Mouse (Mus musculus): ENCODE results near the gene Myt1. TPM values are rescaled to one million over a fixed set of nuclear protein-coding genes. Genes with fewer than 3 reads are reported as not detected.

The Myt1 gene
- 15.6 and 19.2 TPM in 2 replicates for polyA plus RNA-seq (2015; fragmentation: Nextera tagmentation; extraction: Ambion mirVana)

DNA sequence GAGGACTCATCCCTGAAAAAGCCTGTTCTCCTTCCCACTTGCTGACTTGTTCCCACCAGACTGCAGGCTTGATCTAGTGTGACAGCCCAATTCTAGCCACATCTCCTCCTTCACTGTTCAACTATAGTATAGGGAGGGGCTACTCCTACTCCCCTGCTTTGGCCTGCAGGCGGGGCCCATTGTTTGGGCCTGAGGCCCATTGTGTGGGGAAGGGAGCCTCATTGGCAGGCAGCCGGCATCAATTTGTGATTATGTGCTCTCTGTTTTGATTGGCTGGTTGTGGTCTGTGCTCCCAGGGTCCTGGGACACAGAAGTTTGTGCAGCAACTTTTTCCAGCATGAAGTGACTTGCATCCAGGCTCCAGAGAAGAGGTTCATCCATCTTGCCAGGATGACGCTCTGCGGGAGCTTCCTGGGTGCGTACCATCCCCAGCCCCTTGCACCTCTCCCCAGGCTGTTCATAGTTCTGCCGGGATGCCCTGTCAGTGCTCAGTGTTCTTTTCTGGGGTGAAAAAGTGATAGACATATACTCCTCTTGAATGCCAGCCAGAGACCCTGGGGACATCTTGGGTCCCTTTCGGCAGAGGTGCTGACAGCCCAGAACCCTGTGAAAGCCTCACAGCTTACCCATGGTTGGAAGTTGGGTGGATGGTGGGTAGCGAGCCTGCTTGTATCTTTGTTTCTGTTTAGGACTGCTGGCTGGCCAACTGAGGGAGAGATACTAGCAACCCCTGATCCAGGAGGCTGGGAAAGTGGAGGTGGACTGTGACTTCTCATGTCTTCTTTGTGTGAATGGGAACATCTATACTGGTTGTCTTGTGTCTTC lies at the start of gene Myt1:
Gene Myt1, plus strand, starts transcription at position 327 of the 825 bp plus-strand sequence.
- Histone ChIP-seq H3K9me3 (replicated peaks; ENCODE audit: control insufficient read depth, low read length, poor library complexity, severe bottlenecking) (no peaks in the 10 kb centered on the region), H3K4me1 (ENCODE audit: control insufficient read depth, insufficient read depth, low read length) (peaks cover 47% of the 10 kb centered on the region), H3K4me2 (ENCODE audit: low read length) (peak within 1 kb of the TSS; percentile 48), H3K27ac (ENCODE audit: low read length) (peak within 1 kb of the TSS; percentile 77), H3K27me3 (ENCODE audit: control insufficient read depth, insufficient read depth, low read depth, low read length) (no peaks in the 10 kb centered on the region), H3K36me3 (ENCODE audit: control insufficient read depth, insufficient read depth, low read length) (no peaks in the 10 kb centered on the region), H3K9ac (ENCODE audit: low read depth, low read length) (peak within 1 kb of the TSS; percentile 42; the same call in 1 of the 2 replicates), H3K4me3 (ENCODE audit: low read depth, low read length) (peak within 1 kb of the TSS; percentile 19)
- 10% methylated on average over 8 of the region's 8 CpGs for WGBS
- no peak for ATAC-seq

DNA sequence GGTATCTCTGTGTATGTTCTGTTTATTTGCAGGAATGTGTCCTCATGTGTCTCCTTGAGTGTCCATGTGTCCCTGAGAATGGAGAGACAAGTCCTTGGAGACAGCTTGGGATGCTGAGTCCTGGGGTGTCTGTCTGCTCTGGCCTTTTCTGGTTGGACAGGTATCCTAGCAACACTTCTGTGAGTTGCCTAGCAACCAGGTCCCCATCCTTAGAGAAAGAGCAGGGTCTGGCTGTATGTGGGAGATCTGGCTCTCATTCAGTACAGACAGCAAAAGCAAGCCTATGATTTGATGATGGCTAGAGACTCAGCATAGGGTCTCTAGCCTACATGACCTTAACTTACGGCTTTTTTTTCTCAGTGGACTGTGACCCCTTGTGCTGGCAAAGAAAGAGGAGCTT lies 49.4 kb upstream of the Myt1 start:
- peak; percentile 93 for ATAC-seq
- Histone ChIP-seq H3K27me3 (ENCODE audit: control insufficient read depth, insufficient read depth, low read depth, low read length) (no peaks in the 10 kb centered on the region), H3K4me3 (ENCODE audit: low read depth, low read length) (peak overlapping the region; percentile 6; the same call in 1 of the 2 replicates), H3K9ac (ENCODE audit: low read depth, low read length) (peak overlapping the region; percentile 45), H3K4me1 (ENCODE audit: control insufficient read depth, insufficient read depth, low read length) (peaks cover 38% of the 10 kb centered on the region), H3K9me3 (replicated peaks; ENCODE audit: control insufficient read depth, low read length, poor library complexity, severe bottlenecking) (no peaks in the 10 kb centered on the region), H3K27ac (ENCODE audit: low read length) (peak overlapping the region; percentile 92), H3K36me3 (ENCODE audit: control insufficient read depth, insufficient read depth, low read length) (peaks cover 3% of the 10 kb centered on the region; the same call in 1 of the 2 replicates), H3K4me2 (ENCODE audit: low read length) (peak overlapping the region; percentile 85)
- 28% methylated on average over 1 of the region's 1 CpGs for WGBS

DNA sequence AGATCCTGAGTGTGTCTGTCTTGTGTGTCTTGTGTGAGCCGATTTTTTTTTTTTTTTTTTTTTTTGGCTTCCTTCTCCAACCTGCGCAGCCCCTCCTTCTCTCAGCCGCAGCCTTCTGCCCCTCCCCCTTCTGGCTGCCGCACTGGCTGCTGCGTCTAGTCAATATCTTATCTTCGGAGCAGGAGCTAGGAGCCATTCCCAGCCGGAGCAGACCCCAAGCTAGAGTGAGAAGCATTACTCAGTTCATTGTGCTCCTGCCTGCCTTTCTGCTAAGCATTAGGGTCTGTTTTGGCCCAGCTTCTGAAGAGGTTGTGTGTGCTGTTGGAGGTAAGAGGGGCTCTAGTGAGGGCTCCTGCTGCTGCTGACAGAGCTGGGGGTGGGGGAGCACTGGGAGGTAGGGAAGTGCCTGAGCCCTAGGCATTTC lies 48.2 kb upstream of the Myt1 start, which contains the start of gene Oprl1:
Gene Oprl1, plus strand, starts transcription at position 114 of the 424 bp plus-strand sequence.
- 0% methylated on average over 7 of the region's 7 CpGs for WGBS
- H3K4me3 ChIP-seq (ENCODE audit: low read depth, low read length) = peak within 1 kb of the TSS; percentile 68
- H3K9ac ChIP-seq (ENCODE audit: low read depth, low read length) = peak within 1 kb of the TSS; percentile 84
- H3K27ac ChIP-seq (ENCODE audit: low read length) = peak within 1 kb of the TSS; percentile 92
- peak within 1 kb of the TSS; percentile 85 for H3K4me2 ChIP-seq (ENCODE audit: low read length)
- H3K27me3 ChIP-seq (ENCODE audit: control insufficient read depth, insufficient read depth, low read depth, low read length) = no peaks in the 10 kb centered on the region
- ATAC-seq = peak; percentile 78
- H3K9me3 ChIP-seq (replicated peaks; ENCODE audit: control insufficient read depth, low read length, poor library complexity, severe bottlenecking) = no peaks in the 10 kb centered on the region
- peaks cover 12% of the 10 kb centered on the region for H3K36me3 ChIP-seq (ENCODE audit: control insufficient read depth, insufficient read depth, low read length)
- H3K4me1 ChIP-seq (ENCODE audit: control insufficient read depth, insufficient read depth, low read length) = peaks cover 38% of the 10 kb centered on the region

DNA sequence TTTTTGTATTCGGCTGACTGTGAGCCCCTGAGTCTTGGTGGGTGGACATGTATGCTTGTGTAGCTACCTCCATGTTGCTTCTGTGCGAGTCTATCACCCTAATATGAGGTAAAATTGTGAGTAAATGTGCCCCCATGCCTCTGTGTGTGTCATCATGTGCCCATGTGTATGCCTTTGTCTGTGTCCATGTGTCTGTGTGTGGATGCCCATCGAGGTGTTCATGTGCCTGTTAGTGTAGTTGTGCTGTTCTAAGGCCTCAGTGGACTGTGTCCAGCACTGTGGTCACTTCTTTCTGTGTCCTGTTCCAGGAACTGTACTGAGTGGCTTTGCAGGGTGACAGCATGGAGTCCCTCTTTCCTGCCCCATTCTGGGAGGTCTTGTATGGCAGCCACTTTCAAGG lies 47.8 kb upstream of the Myt1 start:
- Histone ChIP-seq H3K27me3 (ENCODE audit: control insufficient read depth, insufficient read depth, low read depth, low read length) (no peaks in the 10 kb centered on the region), H3K4me2 (ENCODE audit: low read length) (peak overlapping the region; percentile 85), H3K36me3 (ENCODE audit: control insufficient read depth, insufficient read depth, low read length) (peaks cover 12% of the 10 kb centered on the region), H3K9ac (ENCODE audit: low read depth, low read length) (peak overlapping the region; percentile 84), H3K4me1 (ENCODE audit: control insufficient read depth, insufficient read depth, low read length) (peaks cover 38% of the 10 kb centered on the region), H3K27ac (ENCODE audit: low read length) (peak overlapping the region; percentile 92), H3K4me3 (ENCODE audit: low read depth, low read length) (peak overlapping the region; percentile 68), H3K9me3 (replicated peaks; ENCODE audit: control insufficient read depth, low read length, poor library complexity, severe bottlenecking) (no peaks in the 10 kb centered on the region)
- 44% methylated on average over 3 of the region's 3 CpGs for WGBS
- peak; percentile 26; the same call in 1 of the 2 replicates for ATAC-seq

DNA sequence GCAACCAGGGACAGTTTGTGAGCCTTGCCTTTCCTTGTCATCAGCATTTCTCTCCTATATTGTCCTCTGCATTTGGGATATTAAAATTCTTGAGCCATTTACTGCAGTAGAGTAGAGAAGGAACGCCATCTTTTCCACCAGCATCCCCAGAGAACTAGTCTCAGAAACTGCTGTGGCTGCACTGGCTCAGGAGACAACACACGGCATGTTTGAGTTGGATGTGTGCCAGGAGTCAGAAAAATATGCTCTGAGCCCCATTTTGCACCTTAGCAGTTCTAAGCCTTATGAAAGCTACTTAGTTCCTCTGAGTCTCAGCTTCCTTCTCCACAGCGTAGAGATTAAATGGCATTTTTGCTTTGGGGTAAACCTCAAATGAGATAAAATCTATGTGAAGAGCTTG lies 46.1 kb upstream of the Myt1 start:
- peak overlapping the region; percentile 1; the same call in 1 of the 2 replicates for H3K9ac ChIP-seq (ENCODE audit: low read depth, low read length)
- H3K4me3 ChIP-seq (ENCODE audit: low read depth, low read length) = peak overlapping the region; percentile 68
- 57% methylated on average over 3 of the region's 3 CpGs for WGBS
- peaks cover 38% of the 10 kb centered on the region for H3K4me1 ChIP-seq (ENCODE audit: control insufficient read depth, insufficient read depth, low read length)
- H3K4me2 ChIP-seq (ENCODE audit: low read length) = peak overlapping the region; percentile 85
- H3K27me3 ChIP-seq (ENCODE audit: control insufficient read depth, insufficient read depth, low read depth, low read length) = no peaks in the 10 kb centered on the region
- no peak for ATAC-seq
- no peak overlapping the region for H3K27ac ChIP-seq (ENCODE audit: low read length)
- no peaks in the 10 kb centered on the region for H3K9me3 ChIP-seq (replicated peaks; ENCODE audit: control insufficient read depth, low read length, poor library complexity, severe bottlenecking)
- peaks cover 12% of the 10 kb centered on the region for H3K36me3 ChIP-seq (ENCODE audit: control insufficient read depth, insufficient read depth, low read length)

DNA sequence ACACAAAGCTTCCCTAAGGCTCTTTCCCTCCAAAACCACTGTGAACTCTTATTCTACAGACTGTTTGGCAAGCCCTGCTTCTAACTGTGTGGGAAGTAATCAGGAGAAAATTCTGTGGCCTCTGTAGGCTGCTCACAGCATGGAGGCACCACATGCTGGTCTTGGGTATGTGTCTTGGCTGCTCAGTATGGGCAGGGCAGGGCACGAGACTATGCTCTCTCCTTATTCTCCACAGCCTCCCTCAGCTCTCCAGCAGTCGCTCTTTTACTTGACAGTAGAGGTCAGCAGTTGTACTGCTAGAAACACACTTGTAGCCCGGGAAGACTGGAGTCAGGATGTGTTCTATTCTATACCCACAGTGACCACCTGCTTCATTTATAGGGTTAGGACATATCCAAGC lies 43.1 kb upstream of the Myt1 start:
- Histone ChIP-seq H3K27me3 (ENCODE audit: control insufficient read depth, insufficient read depth, low read depth, low read length) (no peaks in the 10 kb centered on the region), H3K4me2 (ENCODE audit: low read length) (no peak overlapping the region), H3K4me3 (ENCODE audit: low read depth, low read length) (no peak overlapping the region), H3K9me3 (replicated peaks; ENCODE audit: control insufficient read depth, low read length, poor library complexity, severe bottlenecking) (no peaks in the 10 kb centered on the region), H3K27ac (ENCODE audit: low read length) (no peak overlapping the region), H3K4me1 (ENCODE audit: control insufficient read depth, insufficient read depth, low read length) (peaks cover 21% of the 10 kb centered on the region), H3K9ac (ENCODE audit: low read depth, low read length) (no peak overlapping the region), H3K36me3 (ENCODE audit: control insufficient read depth, insufficient read depth, low read length) (peaks cover 12% of the 10 kb centered on the region)
- 31% methylated on average over 3 of the region's 3 CpGs for WGBS
- ATAC-seq = no peak

DNA sequence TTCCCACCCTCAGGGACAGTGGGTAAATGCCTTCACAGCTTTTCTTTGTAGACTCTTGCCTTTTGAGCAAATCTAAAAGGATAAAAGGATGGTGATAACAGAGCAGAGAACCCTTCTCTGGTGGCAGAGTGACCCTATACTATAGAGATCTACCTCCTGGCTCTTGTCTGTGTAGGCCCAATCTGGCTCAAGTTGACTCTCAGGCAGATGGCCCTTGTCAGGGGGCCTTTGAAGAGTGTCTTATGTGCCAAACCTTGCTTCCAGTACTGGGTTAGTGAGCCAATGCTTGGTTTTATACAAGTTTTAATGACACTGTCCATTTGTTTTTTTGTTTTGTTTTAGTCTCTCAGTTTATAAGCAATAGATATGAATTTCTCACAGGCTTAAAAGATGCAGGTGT lies 41.9 kb upstream of the Myt1 start:
- Histone ChIP-seq H3K4me2 (ENCODE audit: low read length) (no peak overlapping the region), H3K4me3 (ENCODE audit: low read depth, low read length) (no peak overlapping the region), H3K9me3 (replicated peaks; ENCODE audit: control insufficient read depth, low read length, poor library complexity, severe bottlenecking) (no peaks in the 10 kb centered on the region), H3K27me3 (ENCODE audit: control insufficient read depth, insufficient read depth, low read depth, low read length) (no peaks in the 10 kb centered on the region), H3K36me3 (ENCODE audit: control insufficient read depth, insufficient read depth, low read length) (peaks cover 12% of the 10 kb centered on the region), H3K27ac (ENCODE audit: low read length) (no peak overlapping the region), H3K9ac (ENCODE audit: low read depth, low read length) (no peak overlapping the region), H3K4me1 (ENCODE audit: control insufficient read depth, insufficient read depth, low read length) (peaks cover 17% of the 10 kb centered on the region)
- no peak for ATAC-seq

DNA sequence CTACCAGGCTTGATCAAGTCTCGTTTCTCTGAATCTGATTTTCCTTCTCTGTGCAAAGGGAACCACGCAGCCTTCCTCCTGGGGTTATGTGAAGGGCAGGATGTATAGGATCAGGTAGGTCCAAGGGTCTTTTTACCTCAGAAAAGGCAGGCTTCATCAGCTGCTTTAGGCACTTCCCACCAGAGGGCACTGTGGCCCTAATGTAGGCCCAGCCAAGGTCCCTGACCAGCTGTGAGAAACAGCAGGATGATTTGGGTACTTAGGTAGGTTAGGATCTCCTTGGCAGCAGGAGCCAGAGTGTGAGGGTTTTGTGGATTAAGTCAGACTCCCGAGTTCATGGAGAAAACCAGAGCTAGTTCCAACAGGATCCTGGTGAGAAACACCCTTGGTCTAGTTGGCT lies 40.9 kb upstream of the Myt1 start:
- Histone ChIP-seq H3K27ac (ENCODE audit: low read length) (no peak overlapping the region), H3K4me3 (ENCODE audit: low read depth, low read length) (no peak overlapping the region), H3K4me2 (ENCODE audit: low read length) (no peak overlapping the region), H3K36me3 (ENCODE audit: control insufficient read depth, insufficient read depth, low read length) (peaks cover 12% of the 10 kb centered on the region), H3K27me3 (ENCODE audit: control insufficient read depth, insufficient read depth, low read depth, low read length) (no peaks in the 10 kb centered on the region), H3K9me3 (replicated peaks; ENCODE audit: control insufficient read depth, low read length, poor library complexity, severe bottlenecking) (no peaks in the 10 kb centered on the region), H3K9ac (ENCODE audit: low read depth, low read length) (no peak overlapping the region), H3K4me1 (ENCODE audit: control insufficient read depth, insufficient read depth, low read length) (peaks cover 7% of the 10 kb centered on the region)
- 7% methylated on average over 3 of the region's 3 CpGs for WGBS
- no peak for ATAC-seq

DNA sequence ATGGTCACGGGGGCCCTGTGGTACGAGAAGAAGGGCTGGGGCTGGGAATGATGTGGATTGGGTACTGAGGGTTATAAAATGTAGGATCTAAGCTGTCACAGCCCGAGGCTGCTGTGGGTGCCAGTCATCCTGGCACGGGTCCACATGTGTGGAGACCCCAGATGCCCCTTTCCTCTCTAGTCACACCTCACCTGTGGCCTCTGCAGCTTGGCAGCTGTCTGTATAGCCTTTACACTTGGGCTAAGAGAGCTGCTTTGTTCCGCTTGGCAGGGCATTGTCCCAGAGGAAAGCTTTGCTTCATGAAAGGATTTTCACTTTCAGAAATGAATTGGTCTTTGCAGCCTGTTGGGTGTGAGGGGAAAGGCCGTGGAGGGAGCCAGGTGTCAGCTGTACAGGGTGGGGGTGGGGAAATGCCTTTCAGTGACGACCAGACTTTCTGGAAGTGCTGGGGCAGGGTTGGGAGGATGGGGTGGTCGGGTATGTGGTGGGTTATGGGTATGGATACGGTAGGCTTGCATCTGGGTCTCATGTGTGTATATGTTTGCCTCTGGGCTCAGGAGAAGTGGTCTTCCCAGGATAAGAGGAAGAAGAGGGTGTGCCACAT lies 35.4 kb upstream of the Myt1 start:
- Histone ChIP-seq H3K9me3 (replicated peaks; ENCODE audit: control insufficient read depth, low read length, poor library complexity, severe bottlenecking) (no peaks in the 10 kb centered on the region), H3K9ac (ENCODE audit: low read depth, low read length) (no peak overlapping the region), H3K27me3 (ENCODE audit: control insufficient read depth, insufficient read depth, low read depth, low read length) (no peaks in the 10 kb centered on the region), H3K27ac (ENCODE audit: low read length) (no peak overlapping the region), H3K36me3 (ENCODE audit: control insufficient read depth, insufficient read depth, low read length) (peaks cover 2% of the 10 kb centered on the region; the same call in 1 of the 2 replicates), H3K4me1 (ENCODE audit: control insufficient read depth, insufficient read depth, low read length) (peaks cover 3% of the 10 kb centered on the region; the same call in 1 of the 2 replicates), H3K4me3 (ENCODE audit: low read depth, low read length) (no peak overlapping the region), H3K4me2 (ENCODE audit: low read length) (no peak overlapping the region)
- 31% methylated on average over 9 of the region's 9 CpGs for WGBS
- no peak for ATAC-seq

All from midbrain, embryonic 16.5 days (tissue).